Mouse (Mus musculus) neural tube, embryonic 11.5 days (tissue): ENCODE measurements around the gene Ccdc125. TPM values are rescaled to one million over a fixed set of nuclear protein-coding genes. Genes with fewer than 3 reads are reported as not detected.

Source experiments
- ATAC-seq: fragments of 200-750 bp; cut with Nextera tagmentation; 2 replicates; pipeline ENCODE4 v1.8.0; 2017; ENCODE audit warnings: moderate number of reproducible peaks, mild to moderate bottlenecking, moderate TSS enrichment, moderate library complexity; ENCODE audit not compliant: insufficient read depth, low FRiP score, low TSS enrichment
- DNase-seq: peaks from one replicate; pipeline ENCODE4 v3.0.0-alpha.2; 2015; ENCODE audit warnings: low spot score
- H3K27ac ChIP-seq: fragments of 300-500 bp; sonication (generic); 2 replicates; pipeline ENCODE4 v1.5.1; 2014; ENCODE audit warnings: low read depth, mild to moderate bottlenecking, low read length
- H3K27me3 ChIP-seq: fragments of 300-500 bp; sonication (generic); 2 replicates; pipeline ENCODE4 v1.6.1; 2014; ENCODE audit warnings: mild to moderate bottlenecking, low read length, mixed read lengths; ENCODE audit not compliant: control insufficient read depth, insufficient read depth
- H3K36me3 ChIP-seq: fragments of 300-500 bp; sonication (generic); 2 replicates; pipeline ENCODE4 v1.6.1; 2014; ENCODE audit warnings: mild to moderate bottlenecking, low read length, moderate library complexity, mixed read lengths; ENCODE audit not compliant: control insufficient read depth, insufficient read depth
- H3K4me1 ChIP-seq: fragments of 300-500 bp; sonication (generic); 2 replicates; pipeline ENCODE4 v1.6.1; 2014; ENCODE audit warnings: low read length, mixed read lengths; ENCODE audit not compliant: control insufficient read depth, insufficient read depth
- H3K4me2 ChIP-seq: fragments of 300-500 bp; sonication (generic); 2 replicates; pipeline ENCODE4 v1.6.1; 2014; ENCODE audit warnings: low read depth, mild to moderate bottlenecking, moderate library complexity
- H3K4me3 ChIP-seq: fragments of 300-500 bp; sonication (generic); 2 replicates; pipeline ENCODE4 v1.5.1; 2014; ENCODE audit warnings: low read depth, low read length
- H3K9ac ChIP-seq: fragments of 300-500 bp; sonication (generic); 2 replicates; pipeline ENCODE4 v1.6.1; 2014; ENCODE audit warnings: mild to moderate bottlenecking, low read length
- H3K9me3 ChIP-seq: fragments of 300-500 bp; sonication (generic); 2 replicates; pipeline ENCODE4 v1.6.1; 2016; ENCODE audit warnings: low read length; ENCODE audit not compliant: control insufficient read depth
- WGBS: fragments of 180-500 bp; shearing (Covaris S2); extraction: QIAGEN DNeasy Blood & Tissue Kit; methylation state at CpG from one replicate; pipeline ENCODE4 v1.1.7; 2014; 5-methylcytosine and 5-hydroxymethylcytosine counted together
- polyA plus RNA-seq: library from polyadenylated mRNA; unstranded; fragments of >200 nt; fragmentation: Nextera tagmentation; extraction: Ambion mirVana; gene quantifications from 2 replicates; pipeline ENCODE4 v1.2.1, GENCODE M21; 2014

Gene Ccdc125
- polyA plus RNA-seq, 1 experiment from 2014 or later: 2.3 TPM

GRCm38 (mm10) chr13:100658091-100658490 lies 11.4 kb upstream of the Ccdc125 start:
- no peak overlapping the region for H3K4me3 ChIP-seq
- H3K27ac ChIP-seq: no peak overlapping the region
- no peak overlapping the region for H3K4me2 ChIP-seq
- H3K27me3 ChIP-seq: no peaks in the 10 kb centered on the region
- no peaks in the 10 kb centered on the region for H3K4me1 ChIP-seq
- no peak for DNase-seq
- no peak overlapping the region for H3K9ac ChIP-seq
- WGBS: 94% methylated on average over 5 of the region's 5 CpGs
- no peak for ATAC-seq
- no peaks in the 10 kb centered on the region for H3K9me3 ChIP-seq
- H3K36me3 ChIP-seq: no peaks in the 10 kb centered on the region

- Histone ChIP-seq H3K9me3 (no peaks in the 10 kb centered on the region), H3K36me3 (no peaks in the 10 kb centered on the region), H3K9ac (no peak overlapping the region), H3K4me3 (no peak overlapping the region), H3K4me1 (no peaks in the 10 kb centered on the region), H3K4me2 (no peak overlapping the region), H3K27ac (no peak overlapping the region), H3K27me3 (no peaks in the 10 kb centered on the region)
- DNase-seq (peak; percentile 67), ATAC-seq (no peak)
- 39% methylated on average over 4 of the region's 4 CpGs for WGBS
Measured at GRCm38 (mm10) chr13:100659864-100660456, 9.6 kb upstream of the Ccdc125 start.

DNA sequence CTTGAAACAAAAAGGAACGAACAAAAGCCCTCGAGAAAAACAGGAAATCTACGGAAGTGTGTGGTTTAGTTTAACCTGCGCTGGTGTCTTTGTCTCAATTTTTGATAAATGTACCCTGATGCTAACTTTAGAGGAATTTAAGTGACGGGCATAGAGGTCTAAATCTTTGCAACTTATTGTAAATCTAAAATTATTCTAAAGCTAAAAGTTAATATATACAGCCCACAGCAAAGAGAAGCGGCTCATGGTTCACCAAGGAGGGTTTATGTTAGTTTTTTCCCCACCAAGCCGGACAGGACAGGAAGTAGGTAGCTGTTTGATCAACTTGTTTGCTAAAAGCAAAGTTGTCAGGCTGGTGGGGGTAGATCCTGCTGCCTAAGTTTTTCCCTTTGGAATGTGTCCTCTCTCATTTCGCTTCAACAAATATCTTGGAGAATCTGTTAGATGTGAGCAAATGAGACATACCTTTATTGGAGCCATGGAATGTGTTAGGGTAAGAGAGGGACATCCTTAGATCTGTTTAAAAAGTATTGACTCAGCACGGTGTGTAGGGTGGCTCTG lies 744 bp downstream of the Ccdc125 start:
- Histone ChIP-seq H3K4me1 (no peaks in the 10 kb centered on the region), H3K9me3 (no peaks in the 10 kb centered on the region), H3K27me3 (no peaks in the 10 kb centered on the region), H3K4me2 (peak overlapping the region; percentile 74), H3K9ac (no peak overlapping the region; the same call in 1 of the 2 replicates), H3K27ac (no peak overlapping the region), H3K4me3 (peak overlapping the region; percentile 51; the same call in 1 of the 2 replicates), H3K36me3 (no peaks in the 10 kb centered on the region)
- 68% methylated on average over 9 of the region's 9 CpGs for WGBS
- no peak for DNase-seq
- no peak for ATAC-seq

DNA sequence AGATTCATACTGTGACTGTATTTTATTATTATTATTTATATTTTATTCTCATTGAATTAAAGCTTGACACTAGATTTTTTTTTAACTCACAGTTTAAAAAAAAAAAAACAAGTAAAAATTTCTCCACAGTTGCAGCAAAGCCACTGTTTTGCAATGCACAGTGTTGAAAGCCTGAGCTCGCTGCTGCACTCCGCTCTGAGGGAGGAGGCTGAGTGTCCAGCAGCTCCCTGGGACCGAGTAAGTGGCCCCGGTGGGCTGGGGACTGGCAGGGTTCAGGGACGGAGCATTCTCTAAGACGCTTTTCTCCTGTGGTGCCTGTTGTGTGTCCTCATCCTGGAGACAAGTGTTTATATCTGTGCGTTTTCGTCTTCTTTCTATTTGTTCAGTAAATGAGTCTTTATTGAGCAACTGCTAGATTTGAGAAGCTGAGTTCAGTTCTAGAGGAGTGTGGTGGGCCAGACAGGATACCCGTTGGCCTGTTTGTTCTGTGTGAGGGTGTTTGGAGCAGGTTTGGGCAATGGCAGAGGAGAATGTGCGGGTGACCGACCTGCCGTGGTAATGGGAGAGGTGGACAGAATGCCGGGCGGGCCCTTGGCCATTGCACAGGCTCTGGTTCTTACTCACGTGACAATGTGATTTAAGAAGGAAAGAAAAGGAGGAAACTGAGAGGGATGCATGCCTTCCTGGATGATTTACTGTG lies 6.6 kb downstream of the Ccdc125 start:
- DNase-seq (no peak), ATAC-seq (no peak)
- H3K4me3 ChIP-seq: no peak overlapping the region
- no peak overlapping the region for H3K9ac ChIP-seq
- no peaks in the 10 kb centered on the region for H3K9me3 ChIP-seq
- H3K27ac ChIP-seq: no peak overlapping the region
- H3K4me2 ChIP-seq: no peak overlapping the region
- no peaks in the 10 kb centered on the region for H3K36me3 ChIP-seq
- H3K4me1 ChIP-seq: no peaks in the 10 kb centered on the region
- H3K27me3 ChIP-seq: no peaks in the 10 kb centered on the region
- WGBS: 91% methylated on average over 15 of the region's 15 CpGs

DNA sequence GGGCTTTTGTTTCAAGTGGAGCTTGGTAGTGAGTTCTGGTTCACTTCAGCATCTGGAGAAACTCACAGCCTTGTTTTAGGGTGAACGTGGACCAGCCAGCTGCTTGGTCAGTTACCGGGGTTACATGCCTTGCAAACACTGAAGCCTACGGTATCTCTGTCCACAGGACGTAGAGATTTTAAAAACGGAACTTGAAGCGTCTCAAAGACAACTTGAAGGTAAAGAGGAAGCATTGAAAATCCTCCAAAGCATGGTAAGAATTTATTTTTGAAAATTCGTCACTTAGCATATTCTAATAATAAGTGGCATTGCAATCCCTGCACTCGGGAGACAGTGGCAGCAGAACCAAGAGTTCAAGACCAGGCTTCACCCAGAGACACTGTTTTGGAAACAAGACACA lies 12.1 kb downstream of the Ccdc125 start:
- H3K9me3 ChIP-seq: no peaks in the 10 kb centered on the region
- H3K4me2 ChIP-seq: no peak overlapping the region
- H3K27ac ChIP-seq: no peak overlapping the region
- H3K4me3 ChIP-seq: no peak overlapping the region
- no peaks in the 10 kb centered on the region for H3K27me3 ChIP-seq
- 88% methylated on average over 8 of the region's 8 CpGs for WGBS
- H3K9ac ChIP-seq: no peak overlapping the region
- H3K36me3 ChIP-seq: no peaks in the 10 kb centered on the region
- DNase-seq (no peak), ATAC-seq (no peak)
- H3K4me1 ChIP-seq: no peaks in the 10 kb centered on the region

DNA sequence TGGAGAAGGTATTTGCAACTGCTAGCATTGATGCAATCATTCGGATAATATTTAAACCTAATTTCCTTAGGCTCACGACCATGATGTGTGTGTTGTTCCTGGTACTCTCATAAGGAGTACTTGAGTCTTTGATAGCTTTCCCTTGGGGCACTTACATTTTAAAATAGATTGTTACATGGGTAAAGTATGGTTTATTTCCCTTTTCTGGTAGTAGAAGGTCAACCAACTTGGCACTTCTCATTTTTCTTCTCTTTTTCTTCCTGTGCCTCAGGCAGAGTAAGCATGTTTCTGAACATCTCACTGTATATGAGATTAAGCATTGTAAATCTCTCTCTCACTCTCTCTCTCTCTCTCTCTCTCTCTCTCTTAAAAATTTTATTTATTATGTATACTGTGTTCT lies 13.3 kb downstream of the Ccdc125 start:
- Histone ChIP-seq H3K4me1 (no peaks in the 10 kb centered on the region), H3K9ac (no peak overlapping the region), H3K36me3 (no peaks in the 10 kb centered on the region), H3K27ac (no peak overlapping the region), H3K9me3 (no peaks in the 10 kb centered on the region), H3K4me2 (no peak overlapping the region), H3K4me3 (no peak overlapping the region), H3K27me3 (no peaks in the 10 kb centered on the region)
- ATAC-seq (no peak), DNase-seq (no peak)
- WGBS: 80% methylated on average over 2 of the region's 2 CpGs

DNA sequence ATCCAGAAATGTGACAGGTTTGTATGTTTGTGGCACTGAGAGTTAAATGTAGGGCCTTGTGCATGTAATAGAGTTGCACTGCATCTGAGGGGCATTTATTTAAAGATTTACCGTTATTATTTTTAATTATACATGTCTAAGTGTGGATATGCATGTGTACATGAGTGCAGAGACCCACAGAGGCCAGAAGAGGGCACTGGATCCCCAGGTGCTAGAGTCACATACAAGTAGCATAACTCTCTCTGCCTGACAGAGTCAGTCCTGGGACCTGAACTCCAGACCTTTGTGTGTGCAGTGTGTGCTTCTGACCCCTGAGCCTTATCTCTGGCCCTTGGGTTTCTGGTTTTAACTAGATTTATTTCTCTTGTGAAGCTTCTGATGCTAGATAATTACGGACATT lies 14.8 kb downstream of the Ccdc125 start:
- H3K9ac ChIP-seq: no peak overlapping the region
- ATAC-seq: no peak
- WGBS: 70% methylated on average over 2 of the region's 2 CpGs

DNA sequence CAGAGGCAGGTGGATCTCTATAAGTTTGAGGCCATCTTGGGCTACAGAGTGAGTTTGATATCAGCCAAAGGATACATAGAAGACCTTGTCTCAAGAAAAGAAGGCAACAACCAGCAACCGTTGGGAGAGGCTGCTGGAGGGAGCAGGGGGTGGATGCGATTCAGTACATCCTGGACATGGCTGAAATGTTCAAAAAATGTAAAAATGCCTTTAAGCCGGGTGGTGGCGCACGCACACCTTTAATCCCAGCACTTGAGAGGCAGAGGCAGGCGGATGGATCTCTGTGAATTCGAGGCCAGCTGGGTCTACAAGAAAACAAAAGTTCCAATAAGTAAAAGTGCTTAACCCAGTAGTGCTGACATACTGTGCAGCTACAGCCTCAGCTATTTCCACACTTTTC lies 18.0 kb downstream of the Ccdc125 start:
- Histone ChIP-seq H3K27ac (no peak overlapping the region), H3K4me3 (no peak overlapping the region), H3K36me3 (no peaks in the 10 kb centered on the region), H3K27me3 (no peaks in the 10 kb centered on the region), H3K4me1 (no peaks in the 10 kb centered on the region), H3K9ac (no peak overlapping the region), H3K4me2 (no peak overlapping the region), H3K9me3 (no peaks in the 10 kb centered on the region)
- DNase-seq: no peak
- ATAC-seq: no peak
- 73% methylated on average over 7 of the region's 7 CpGs for WGBS

More for the DNA sequence above, 14.8 kb downstream of the Ccdc125 start:
- H3K4me3 ChIP-seq: no peak overlapping the region
- H3K4me1 ChIP-seq: no peaks in the 10 kb centered on the region
- H3K27me3 ChIP-seq: no peaks in the 10 kb centered on the region
- no peaks in the 10 kb centered on the region for H3K9me3 ChIP-seq
- no peak overlapping the region for H3K4me2 ChIP-seq
- no peaks in the 10 kb centered on the region for H3K36me3 ChIP-seq
- no peak overlapping the region for H3K27ac ChIP-seq
- no peak for DNase-seq

DNA sequence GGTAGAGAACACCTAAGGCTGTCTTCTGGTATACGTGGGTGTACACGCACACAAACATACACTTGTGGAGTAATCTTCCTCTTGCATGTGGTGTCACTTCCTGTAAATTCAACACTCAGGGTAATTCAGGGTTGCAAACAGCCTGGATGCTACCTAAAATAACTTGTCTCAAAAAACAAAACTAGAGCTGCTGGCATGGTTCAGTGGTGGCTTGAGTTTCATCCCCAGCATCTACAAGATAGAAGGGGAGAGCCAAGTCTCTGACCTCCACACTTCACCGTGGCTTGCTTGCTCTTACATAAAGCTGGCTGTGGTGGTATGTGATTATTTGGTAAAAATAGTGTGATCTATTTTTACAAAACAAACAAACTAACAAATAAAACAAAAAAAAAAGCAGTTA lies 28.0 kb downstream of the Ccdc125 start:
- 95% methylated on average over 3 of the region's 3 CpGs for WGBS
- no peaks in the 10 kb centered on the region for H3K27me3 ChIP-seq
- no peak for ATAC-seq
- no peak overlapping the region for H3K9ac ChIP-seq
- H3K9me3 ChIP-seq: no peaks in the 10 kb centered on the region
- peaks cover 8% of the 10 kb centered on the region for H3K36me3 ChIP-seq
- H3K27ac ChIP-seq: no peak overlapping the region
- H3K4me3 ChIP-seq: no peak overlapping the region
- no peak for DNase-seq
- H3K4me1 ChIP-seq: no peaks in the 10 kb centered on the region
- no peak overlapping the region for H3K4me2 ChIP-seq
